Mouse (Mus musculus) right cerebral cortex, postnatal 4 days (tissue): Measurements from ENCODE around the gene Notch2.
"Not testable (repeated sequence)": the region's sequence is repeated elsewhere in the genome, so short reads cannot be mapped to it uniquely, and the experiment has no call there.

Experiments used
- DNase-seq: peaks from one replicate; pipeline ENCODE4 v3.0.0-alpha.2; 2022

The Notch2 gene

DNA sequence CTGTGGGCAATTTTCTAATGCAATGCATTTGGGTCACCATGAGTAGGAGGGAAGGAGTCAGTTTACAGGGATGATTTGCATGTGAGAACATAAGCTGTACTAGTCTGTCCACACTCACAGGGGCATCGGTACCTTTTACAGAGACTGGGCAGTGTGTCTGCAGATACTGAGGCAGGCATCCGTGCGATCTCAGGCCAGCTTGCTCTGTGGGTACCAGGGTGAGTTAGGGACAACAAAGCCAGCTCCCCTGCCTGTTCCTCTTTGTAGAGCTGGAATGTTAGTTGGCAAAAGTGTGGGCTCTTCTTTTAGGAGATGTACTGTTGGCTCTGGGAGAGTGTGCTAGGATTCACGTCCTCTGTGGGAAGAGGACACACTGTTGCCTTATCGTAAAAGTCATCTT is 19.6 kb downstream of the Notch2 start:
- no peak for DNase-seq

DNA sequence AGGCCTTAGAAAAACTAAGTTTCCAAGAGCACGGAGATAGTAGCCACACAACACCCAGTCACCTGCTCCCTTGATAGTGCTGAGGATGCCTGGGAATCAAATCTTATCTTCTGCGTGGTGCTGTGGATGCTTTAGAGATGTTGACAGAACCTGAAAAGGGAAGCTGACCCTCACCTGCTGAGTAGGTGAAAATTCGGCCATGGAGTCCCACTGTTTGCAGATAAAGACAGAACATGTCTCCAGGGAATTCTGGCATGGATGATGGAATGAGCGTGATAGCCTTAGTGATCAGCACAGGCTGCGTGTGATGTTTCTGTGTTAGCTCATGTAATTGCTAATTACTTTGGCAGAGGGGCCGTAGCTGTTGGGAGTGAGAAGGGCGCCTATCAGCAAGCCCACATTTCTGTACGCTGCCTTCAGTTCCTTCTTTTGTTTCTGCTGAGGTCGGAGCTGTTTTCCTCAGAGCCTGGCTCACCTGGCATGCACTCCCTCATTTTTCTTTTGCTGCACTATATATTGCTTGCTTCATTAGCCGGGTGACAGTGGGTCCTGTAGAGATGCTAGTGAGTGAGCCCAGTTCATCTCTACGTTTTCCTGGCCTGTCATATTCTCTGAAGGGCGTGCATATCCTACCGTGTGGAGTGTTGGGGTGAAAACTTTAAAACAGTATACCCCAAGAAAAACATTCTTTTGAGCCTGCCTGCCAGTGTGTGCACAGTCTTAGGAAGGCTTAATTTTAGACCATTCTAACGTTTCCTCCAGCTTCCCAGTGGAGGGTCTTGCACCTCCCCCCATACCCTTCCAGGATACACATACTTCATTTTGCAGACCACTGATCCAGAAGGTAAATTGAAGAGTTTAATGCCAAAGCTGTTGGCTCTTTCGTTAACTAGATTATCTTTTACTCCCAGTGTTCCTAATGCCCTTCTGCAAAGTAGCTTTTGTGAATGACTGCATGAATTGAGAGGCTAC is 21.6 kb downstream of the Notch2 start:
- no peak for DNase-seq

DNA sequence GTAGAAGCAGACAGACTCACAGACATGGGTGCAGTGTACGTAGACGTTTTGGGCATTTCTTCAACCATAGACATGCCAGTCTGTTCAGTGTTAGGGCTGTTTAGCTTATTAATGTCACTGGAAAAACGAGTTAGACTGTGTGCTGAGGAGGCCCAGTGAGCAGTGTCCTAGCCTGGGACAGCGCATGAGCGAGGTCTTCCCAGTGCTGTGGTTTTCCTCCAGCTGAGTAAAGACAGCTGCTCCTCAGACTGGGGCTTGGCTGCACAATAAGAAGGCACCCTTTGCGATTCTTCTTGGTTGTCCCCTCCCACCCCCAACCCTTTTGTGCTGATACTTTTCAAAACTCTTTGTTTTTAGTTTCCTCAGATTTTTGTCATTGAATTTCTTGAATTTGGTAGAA is 22.8 kb downstream of the Notch2 start:
- DNase-seq: no peak

DNA sequence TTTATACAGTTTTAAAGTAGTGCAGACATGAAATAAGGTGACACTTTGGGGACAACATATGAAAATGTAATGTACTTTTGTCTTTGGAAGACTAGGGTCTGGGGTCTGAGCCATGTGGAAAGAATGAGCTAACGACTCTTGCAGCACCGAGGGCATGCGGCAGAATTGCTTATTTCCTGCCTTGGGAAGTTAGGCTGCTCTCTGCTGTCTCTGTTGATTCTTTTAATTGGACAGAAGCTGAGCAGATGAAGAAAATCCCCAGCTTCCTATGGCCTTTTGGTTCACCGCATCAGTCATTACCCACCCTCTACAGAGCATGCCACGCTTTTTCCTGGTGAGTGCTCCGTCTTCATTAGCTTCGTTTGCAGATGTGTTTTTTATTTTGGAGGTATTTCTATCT is 23.8 kb downstream of the Notch2 start:
- DNase-seq: no peak

DNA sequence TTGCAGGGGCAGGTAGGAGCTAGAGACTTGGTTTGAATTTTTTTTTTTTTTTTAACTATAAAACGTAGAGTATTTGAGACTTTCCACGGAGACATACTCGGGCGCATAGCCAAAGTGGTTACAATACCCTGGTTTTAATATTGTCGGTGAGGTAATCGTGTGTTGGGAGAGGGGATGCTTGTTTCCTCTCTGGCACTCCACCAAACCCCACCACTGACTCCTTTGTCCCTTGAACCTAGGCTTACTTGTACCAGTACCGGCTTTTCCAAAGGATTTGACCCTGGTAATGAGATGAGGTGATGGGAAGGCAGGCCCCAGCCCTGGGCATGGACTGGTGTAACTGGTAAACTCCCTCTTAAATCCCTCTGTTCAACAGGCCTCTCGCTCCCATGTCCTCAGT is 25.3 kb downstream of the Notch2 start:
- DNase-seq: no peak

DNA sequence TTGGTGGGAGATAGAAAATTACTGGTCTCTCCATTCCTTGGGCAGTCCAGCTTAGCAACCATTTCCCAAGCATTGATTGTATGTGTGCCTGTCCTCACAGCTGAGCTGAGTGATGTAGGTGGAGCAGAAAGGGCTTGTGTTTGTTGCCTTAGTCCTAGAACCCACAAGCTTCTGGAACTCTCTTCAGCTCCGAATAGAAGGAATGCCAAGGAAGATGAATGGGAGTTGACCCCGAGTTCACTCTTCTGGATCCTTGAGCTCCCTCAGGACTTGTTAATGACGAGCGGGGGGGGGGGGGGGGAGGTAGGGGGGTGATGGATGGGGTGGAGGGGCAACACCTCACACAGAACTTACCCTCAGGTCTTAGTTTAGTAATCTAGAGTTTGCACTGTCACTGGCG is 25.9 kb downstream of the Notch2 start:
- no peak for DNase-seq

DNA sequence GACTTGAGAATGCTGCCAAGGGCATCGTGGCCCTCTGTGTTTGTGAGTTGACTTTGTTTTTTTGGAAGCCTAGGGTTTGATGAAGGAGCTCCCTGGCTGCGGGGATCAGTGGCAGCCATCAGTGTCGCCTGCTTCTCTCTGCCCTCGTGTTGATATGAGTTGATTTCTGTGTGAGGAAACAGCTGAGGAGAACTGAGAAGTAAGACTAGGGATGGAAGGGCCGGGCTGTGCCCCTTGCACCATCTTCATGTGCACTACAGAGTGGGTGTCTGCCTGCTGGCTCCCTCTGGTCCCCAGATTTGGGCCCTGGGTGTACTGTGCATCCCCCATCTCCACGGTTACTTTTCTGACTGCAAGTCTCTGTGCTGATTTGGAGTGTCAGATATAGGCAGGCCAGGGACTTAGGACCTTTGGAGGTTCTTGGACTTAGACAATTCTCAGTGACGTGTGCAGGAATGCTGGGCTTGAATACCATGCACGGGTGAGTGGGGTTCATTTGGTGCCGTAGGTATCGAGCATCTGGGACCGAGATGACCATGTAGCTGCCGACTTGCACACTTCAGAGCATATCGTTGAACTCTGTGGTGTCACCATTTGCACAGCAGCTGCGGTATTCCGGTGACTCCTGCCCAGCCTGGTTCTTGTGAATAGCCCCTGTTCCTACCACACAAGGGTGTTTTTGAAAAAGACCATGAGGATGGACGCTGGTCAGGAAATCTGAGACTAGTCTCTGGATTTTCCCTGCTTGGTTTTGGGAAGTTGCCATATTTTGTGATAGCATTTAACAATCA is 26.5 kb downstream of the Notch2 start:
- DNase-seq: no peak

DNA sequence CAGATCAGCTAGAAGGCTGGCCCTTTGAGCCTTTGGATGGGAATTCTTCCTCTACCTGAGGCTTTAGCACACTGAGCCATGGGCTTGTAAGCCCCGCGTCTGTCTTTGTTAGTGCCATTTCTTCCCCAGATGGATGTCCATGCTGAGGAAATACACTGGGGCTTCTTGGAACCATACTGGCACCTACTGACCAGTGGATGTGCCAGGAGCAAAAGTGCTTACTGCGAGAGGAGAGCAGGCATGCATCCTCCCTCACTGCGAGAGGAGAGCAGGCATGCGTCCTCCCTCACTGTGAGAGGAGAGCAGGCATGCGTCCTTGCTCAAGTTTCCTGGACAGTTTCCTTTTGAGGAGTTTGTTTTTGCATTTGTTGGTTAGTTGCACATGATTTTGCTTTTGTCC is 27.5 kb downstream of the Notch2 start:
- DNase-seq: no peak

DNA sequence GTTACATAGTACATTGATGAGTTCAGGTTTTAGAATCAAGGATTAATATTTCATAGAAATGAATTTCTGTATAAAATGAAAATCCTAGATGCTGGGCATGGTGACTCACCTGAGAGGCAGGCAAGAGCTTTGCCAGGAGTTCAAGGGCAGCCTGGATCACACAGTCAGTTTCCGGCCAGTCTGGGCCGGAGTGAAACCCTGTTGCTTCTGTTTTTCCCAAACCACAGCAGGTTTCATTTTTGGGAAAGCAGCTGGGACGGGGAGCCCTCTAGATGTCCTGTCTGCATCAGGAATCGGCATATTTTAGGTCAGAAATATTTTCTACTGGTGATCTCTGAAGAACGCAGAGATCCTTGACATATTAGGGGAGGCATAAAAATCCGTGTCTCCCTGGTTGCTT is 29.0 kb downstream of the Notch2 start:
- no peak for DNase-seq

DNA sequence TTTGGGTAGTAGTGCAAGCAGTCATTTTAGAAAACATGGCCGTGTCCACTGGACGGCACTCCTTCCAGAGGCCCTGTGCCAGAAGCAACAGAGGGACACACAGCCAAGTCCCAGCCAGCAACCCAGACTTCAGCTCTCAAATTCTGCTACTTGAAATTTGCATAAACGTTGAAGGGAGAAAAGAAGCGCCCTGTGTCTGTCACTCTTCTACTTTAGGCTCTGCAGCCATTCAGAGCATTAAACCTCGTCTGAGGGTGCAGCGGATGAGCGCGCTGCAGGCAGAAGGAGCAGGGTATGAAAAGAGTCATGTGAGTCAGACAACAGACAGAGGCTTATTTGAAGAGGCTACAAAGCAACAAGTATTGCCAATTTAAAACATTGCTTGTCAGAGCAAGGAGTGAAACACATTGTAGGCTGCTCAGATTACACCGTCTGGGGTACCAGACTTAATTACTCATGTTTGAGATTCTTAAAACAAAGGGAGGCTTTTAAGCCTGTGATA is 29.7 kb downstream of the Notch2 start:
- DNase-seq: peak; percentile 43

DNA sequence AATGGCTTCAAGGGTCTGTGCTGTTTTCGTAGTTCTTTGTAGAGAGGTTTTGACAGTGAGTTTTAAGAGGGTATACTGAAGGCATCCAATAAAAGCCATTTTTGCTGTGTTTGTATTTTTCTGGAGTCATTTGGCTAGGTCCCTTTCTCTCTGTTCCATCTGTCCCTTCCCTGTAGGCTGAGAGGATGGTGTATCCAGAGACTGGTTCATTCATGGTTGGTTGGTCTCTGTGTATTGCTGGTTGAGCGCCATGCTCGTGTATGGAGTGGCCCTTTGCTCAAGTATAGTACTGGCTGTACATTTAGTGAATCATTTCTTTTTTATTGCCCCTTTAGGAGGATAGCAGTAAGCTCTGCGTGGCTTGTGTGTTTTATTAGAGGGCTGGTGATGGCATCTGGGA is 30.3 kb downstream of the Notch2 start:
- no peak for DNase-seq

DNA sequence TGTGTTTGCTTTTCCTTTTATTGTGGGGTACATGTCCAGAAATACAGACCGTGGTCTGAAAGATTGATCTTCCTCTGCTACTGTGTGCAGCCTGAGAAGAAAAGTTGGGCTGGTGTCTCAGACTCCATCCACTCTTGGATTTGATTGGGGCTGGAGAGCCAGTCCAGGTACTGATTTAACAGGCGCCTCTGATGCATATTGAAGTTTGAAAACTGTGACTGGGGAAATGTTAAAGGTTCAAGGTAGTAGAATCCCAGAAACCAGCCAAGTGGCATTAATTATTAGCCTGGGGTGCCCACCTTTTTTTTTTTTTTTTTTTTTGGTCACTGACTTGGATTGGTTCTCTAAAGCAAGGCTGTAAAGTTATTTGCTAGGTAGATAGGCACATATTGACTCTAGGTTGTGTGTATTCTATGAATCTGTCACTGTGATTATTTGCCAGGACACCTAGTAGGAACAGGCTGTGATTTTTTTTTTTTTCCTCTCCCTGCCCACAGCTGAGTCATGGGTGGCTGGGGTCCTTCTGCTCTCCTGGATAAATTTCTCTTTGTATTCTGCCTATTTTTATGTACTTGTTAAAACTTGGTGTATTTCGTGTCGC is 31.5 kb downstream of the Notch2 start:
- DNase-seq: no peak

DNA sequence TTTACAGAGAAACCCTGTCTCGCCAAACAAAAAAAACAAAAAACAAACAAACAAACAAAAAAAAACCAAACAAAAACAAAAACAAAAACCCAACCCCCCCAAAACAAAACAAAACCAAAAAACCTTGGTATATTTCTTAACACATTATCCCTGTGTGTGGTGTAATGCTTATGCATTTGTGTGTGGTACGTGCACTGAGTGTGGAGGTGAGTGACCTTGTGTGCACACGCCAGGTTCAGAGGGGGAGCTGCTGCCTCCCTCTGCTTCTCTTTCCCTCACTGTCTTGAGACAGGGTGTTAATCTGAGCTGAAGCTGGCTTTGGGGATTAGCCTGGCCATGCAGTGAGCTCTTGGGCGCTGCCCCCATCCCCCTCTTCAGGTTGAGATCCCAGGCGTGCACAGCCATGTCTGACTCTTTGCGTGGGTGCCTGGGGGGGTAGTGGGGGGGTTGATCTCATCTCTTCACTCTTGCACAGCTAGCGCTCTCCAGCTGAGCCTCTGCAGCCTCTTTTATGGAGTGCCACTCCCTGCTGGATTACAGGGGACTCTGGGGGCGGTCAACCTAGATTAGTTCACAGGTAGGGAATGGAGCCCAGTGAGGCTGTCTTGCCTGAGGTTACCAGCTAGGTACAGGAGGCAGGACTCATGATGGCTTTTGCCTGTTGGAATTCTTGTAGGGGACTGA is 32.3 kb downstream of the Notch2 start:
- no peak for DNase-seq

DNA sequence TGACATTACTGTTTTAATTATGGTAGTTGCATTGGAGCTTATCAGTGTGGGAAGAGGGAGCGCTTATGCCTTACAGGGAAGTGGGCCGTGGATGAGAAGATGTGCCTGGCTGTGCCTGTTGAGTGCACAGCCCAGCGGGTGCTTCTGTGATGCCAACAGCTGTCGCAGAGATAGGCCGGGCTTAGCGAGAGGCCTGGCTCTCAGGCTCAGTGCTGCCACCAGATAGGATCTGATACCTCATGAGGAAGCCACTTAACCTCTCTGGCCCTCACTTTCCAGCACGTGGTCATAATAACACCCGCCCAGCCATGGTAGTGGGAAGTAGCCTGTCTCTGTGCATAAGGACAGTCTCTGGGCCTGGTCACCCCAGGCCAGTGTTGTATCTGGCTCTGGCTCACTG is 33.0 kb downstream of the Notch2 start:
- no peak for DNase-seq

DNA sequence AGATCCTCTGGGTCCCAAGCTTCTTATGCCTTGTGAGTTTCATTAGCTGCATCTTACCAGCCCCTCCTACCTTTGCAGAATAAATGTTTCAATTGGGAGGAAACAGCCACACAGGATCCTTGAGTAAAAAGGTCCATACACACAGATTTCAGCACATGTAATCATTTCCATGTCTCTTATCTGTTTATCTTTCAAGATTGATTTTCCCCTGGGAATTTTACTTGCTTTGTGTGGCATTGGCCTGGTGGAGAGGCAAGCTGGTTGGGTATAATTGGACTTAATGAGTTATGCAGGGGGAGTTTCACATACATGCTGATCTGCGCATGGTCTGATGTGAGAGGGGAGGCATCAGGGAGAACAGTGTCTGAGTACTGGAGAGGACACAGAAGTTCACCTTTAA is 36.3 kb downstream of the Notch2 start:
- DNase-seq: no peak

DNA sequence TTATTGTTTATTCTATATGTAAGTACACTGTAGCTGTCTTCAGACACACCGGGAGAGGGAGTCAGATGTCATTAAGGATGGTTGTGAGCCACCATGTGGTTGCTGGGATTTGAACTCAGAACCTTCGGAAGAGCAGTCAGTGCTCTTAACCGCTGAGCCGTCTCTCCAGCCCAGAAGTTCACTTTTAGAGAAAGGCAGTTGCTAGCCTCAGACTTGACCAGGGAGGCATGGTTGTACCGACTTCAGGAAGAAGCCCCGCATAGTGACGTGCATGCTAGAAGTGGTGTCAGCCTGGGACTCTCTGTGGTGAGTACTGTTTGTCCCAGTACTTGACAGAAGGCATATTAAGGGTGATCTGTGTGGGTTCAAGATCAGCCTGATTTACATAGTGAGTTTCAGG is 36.8 kb downstream of the Notch2 start:
- not testable (repeated sequence) for DNase-seq

DNA sequence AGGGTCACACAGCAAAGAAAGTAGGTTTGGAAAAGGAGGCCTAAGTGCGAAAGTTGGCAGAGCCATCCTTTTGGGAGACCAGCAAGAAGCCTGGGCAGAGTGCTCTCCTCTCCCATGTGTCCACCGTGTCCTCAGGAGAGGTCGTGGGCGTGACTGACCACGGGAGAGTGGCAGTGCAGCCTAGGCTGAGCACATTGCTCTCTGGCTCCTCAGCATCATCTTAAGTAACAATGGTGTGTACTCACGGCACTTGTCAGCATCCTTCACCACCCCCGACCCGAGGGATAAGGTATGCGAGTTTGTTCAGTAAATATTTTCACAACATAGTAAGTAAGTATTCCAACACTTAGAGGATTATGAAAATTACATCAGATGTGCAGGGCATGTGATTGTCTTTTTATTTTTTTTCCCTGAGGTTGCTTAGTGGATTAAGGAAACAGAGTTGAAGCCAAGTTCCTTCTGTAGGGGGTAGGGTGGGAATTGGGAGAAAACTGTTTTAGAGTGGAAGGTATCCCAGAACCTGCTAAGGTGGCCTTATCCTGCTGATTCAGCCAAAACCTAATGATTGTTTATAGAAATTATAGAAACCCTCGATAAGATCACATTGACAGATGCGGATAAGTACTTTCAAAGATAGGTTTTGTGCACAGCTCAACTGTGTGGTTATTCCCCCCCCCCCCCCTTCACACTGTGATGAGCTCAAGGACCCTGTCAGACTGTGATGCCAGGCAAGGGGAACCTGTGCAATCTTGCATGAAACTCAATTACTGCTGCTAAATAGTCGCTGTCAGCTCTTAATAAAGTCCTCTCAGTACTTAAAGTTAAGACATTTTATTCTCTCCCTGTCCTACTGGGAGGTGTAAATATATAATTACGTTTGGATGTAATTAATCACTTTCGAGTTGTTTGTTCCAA is 37.4 kb downstream of the Notch2 start:
- no peak for DNase-seq

DNA sequence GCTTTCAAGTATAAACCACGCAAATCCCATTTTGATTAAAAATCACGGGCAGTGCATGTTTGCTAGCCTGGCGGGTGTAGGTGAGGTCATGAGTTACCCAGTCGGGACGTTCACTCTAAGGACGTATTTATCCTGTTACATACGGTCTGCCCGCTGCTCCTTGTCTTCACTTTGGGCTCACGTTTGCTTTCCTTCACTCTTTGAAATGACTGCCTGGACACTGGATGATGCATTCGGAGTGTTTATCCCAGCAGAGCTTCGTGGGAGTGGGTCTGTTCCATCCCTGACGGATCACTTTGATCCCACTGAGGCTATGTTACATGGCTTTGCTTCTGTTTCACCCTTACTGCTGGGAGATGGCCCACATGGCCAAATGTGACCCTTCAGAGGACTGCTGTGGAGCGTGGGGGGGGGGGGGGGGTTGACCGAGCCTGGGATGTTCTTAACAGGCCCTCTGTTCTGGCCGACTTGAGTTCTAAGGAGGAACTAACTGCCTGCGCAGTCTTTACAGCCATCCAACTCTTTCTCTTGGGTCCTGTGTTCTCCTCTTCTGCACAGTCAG is 38.2 kb downstream of the Notch2 start:
- no peak for DNase-seq

DNA sequence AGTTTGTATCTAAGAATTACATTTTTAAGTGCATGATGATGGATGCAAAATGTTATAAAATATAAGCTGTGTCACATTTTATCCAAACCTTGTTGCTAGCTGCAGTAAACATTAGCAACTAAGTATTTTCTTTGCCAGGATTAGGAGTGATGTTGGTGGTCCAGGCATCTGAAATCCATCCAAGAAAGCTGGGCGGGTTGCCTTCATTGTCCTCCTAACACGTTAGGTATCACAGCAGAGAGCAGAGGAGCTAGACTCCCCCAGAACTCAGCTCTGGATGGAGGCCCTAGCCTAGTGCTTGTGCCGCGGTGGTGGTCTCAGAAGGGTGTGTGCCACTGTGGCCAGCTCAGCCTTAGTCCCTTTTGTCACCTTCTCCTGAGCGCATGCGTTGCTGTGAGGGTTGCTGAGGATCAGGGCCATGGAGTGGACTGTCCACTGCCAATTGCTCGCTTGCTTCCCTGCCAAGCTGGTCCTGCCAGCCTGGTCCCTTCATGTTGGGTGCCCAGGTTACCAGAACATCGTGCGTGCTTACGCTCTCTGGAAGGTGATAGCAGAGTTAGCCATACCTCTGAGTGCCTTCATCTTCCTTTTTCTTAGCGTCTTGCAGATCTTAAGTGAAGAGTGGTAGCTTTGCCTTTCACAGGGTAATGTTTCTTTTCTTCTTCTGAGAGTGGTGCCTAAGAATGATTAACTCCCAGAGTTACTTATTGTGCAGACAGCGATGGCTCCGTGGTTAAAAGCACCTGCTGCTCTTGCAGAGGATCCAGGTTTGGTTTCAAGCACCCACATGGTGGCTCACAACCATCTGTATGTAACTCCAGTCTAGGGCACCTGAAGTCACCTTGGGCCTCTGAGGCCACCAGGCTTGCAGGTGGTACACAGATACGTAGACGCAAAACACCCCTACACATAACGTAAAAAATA is 39.4 kb downstream of the Notch2 start:
- DNase-seq: no peak

DNA sequence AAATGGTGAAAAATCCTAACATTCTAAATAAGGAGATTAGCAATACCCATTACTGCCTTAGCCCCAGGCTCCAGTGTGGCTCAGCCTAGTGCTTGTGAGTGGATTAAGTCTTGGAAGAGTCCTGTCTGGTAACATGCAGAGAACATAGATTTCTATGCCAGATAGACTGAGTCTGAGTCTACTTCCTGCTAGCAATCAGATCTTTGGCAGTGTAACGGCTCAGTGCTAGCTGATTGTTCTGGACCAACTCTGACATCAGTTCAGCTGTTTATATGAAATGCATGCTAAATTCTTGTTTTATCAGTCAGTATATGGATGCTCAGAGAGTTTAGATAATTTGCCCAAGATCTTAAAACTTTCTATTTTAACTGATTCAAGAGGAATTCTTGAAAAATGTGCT is 40.5 kb downstream of the Notch2 start:
- DNase-seq: no peak
